Mouse (Mus musculus): ENCODE results near the gene Rbm47. TPM values are rescaled to one million over a fixed set of nuclear protein-coding genes. Genes with fewer than 3 reads are reported as not detected.

Rbm47 gene
- polyA plus RNA-seq (2015; fragmentation: Illumina TruSeq; extraction: RNeasy Lipid Tissue Mini Kit (QIAGEN cat#74804); ENCODE audit: insufficient read depth, low replicate concordance) = 6.3 TPM

GRCm38 (mm10) chr5:66173018-66173417 lies at the start of gene Rbm47:
Rbm47 (minus strand) TSS chr5:66173118.

GRCm38 (mm10) chr5:66004134-66004925 lies 168.6 kb downstream of the Rbm47 start, which contains the start of gene 9130230L23Rik:
9130230L23Rik (minus strand) TSS chr5:66004285.

Other genes starting within 250 kb of the Rbm47 start
- 1.1 TPM for gene Chrna9, start 238.2 kb downstream of the Rbm47 start, polyA plus RNA-seq (2015; fragmentation: Illumina TruSeq; extraction: RNeasy Lipid Tissue Mini Kit (QIAGEN cat#74804); ENCODE audit: insufficient read depth, low replicate concordance)
- 0.19 TPM for gene 9130230L23Rik, start 168.8 kb downstream of the Rbm47 start, polyA plus RNA-seq (2015; fragmentation: Illumina TruSeq; extraction: RNeasy Lipid Tissue Mini Kit (QIAGEN cat#74804); ENCODE audit: insufficient read depth, low replicate concordance)
- gene Nsun7, start 86.8 kb upstream of the Rbm47 start, polyA plus RNA-seq (2015; fragmentation: Illumina TruSeq; extraction: RNeasy Lipid Tissue Mini Kit (QIAGEN cat#74804); ENCODE audit: insufficient read depth, low replicate concordance) = 0.25 TPM

Measured in spleen, adult 10 weeks (tissue).